Mouse (Mus musculus): ENCODE data around the gene Mpdu1. TPM values are rescaled to one million over a fixed set of nuclear protein-coding genes. Genes with fewer than 3 reads are reported as not detected.

The Mpdu1 gene
- polyA plus RNA-seq, 1 experiment from 2014 or later: 32.2 TPM

DNA sequence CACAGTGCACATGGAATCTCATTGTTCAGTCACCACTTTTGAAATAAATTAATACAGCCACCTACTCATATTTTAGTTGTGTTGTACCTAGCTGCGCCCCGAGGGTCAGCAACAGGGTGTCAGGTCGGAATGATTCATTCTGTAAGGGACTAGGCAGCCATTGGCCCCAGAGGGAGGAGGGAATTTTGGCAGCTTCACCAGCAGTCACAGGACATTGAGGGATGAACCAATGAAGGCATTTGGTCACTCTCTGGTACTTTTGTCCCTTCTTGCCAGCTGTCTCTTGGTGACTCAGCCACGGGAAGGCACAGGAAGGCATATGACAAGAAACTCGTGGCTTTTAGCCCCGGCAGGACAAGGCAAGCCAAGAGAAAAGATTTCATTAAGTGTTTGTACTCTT, 1.4 kb upstream of the Mpdu1 start:
- Histone ChIP-seq H3K36me3 (ENCODE audit: insufficient read depth) (peaks cover 58% of the 10 kb centered on the region), H3K9me3 (ENCODE audit: low read depth, low read length) (no peaks in the 10 kb centered on the region), H3K4me1 (ENCODE audit: insufficient read depth) (0 out of 2 replicates have a peak, but pooled peaks cover 3% of the 10 kb centered on the region), H3K27me3 (ENCODE audit: insufficient read depth, low read length) (no peaks in the 10 kb centered on the region), H3K27ac (ENCODE audit: low read depth) (0 out of 2 replicates have a peak overlapping the region, but pooled peaks have one; percentile 96), H3K9ac (0 out of 2 replicates have a peak overlapping the region, but pooled peaks have one; percentile 59), H3K4me3 (ENCODE audit: low read depth, low read length) (no peak overlapping the region), H3K4me2 (no peak overlapping the region)
- 82% methylated on average over 6 of the region's 6 CpGs for WGBS
- DNase-seq: no peak
- no peak for ATAC-seq (ENCODE audit: insufficient read depth)
- TF ChIP-seq CTCF (IDR thresholded peaks at IDR 0.05; ENCODE audit: low read depth): no peak

- Histone ChIP-seq H3K27me3 (ENCODE audit: insufficient read depth, low read length) (no peaks in the 10 kb centered on the region), H3K4me2 (peak overlapping the region; percentile 64), H3K4me1 (ENCODE audit: insufficient read depth) (0 out of 2 replicates have a peak, but pooled peaks cover 3% of the 10 kb centered on the region), H3K9ac (peak overlapping the region; percentile 59), H3K36me3 (ENCODE audit: insufficient read depth) (peaks cover 57% of the 10 kb centered on the region), H3K9me3 (ENCODE audit: low read depth, low read length) (no peaks in the 10 kb centered on the region), H3K27ac (ENCODE audit: low read depth) (peak overlapping the region; percentile 96), H3K4me3 (ENCODE audit: low read depth, low read length) (peak overlapping the region; percentile 51)
- 55% methylated on average over 13 of the region's 13 CpGs for WGBS
- no peak for TF ChIP-seq CTCF (IDR thresholded peaks at IDR 0.05; ENCODE audit: low read depth)
- ATAC-seq (ENCODE audit: insufficient read depth) (peak; percentile 1; the same call in 1 of the 2 replicates), DNase-seq (no peak)
Observed at GRCm38 (mm10) chr11:69662967-69663671, 677 bp upstream of the Mpdu1 start.

DNA sequence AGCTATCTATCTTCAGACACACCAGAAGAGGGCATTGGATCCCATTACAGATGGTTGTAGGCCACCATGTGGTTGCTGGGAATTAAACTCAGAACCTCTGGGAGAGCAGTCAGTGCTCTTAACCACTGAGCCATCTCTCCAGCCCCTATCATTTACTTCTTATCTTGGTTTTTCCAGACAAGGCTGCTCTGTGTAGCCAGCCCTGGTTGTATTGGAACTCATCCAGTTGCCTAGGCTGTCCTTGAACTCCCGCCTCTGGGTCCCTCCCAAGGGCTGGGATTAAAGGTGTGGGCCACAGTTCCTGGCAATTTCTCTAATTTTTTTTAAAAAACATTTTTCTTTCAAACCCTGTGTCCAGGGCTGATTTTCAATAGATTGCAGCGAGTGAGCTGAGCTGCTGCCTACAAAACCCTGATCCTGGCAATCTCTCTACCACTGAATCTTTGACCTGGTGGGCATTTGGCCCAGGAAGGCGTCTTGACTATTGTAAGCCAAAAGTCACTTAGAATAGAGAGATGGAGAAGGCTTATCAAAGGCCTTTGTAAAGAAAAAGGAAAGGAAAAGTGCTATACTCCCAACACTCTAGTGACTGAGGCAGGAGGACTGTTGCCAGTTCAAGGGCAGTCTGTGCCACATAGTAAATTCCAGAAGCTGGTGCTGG, 1.1 kb downstream of the Mpdu1 start:
- H3K27ac ChIP-seq (ENCODE audit: low read depth): peak overlapping the region; percentile 96
- ATAC-seq (ENCODE audit: insufficient read depth): no peak
- peak overlapping the region; percentile 64 for H3K4me2 ChIP-seq
- H3K36me3 ChIP-seq (ENCODE audit: insufficient read depth): peaks cover 59% of the 10 kb centered on the region
- no peak for DNase-seq
- peak overlapping the region; percentile 51 for H3K4me3 ChIP-seq (ENCODE audit: low read depth, low read length)
- H3K9ac ChIP-seq: peak overlapping the region; percentile 59
- WGBS: 71% methylated on average over 3 of the region's 3 CpGs
- TF ChIP-seq CTCF (IDR thresholded peaks at IDR 0.05; ENCODE audit: low read depth): no peak
- no peaks in the 10 kb centered on the region for H3K27me3 ChIP-seq (ENCODE audit: insufficient read depth, low read length)
- H3K4me1 ChIP-seq (ENCODE audit: insufficient read depth): 0 out of 2 replicates have a peak, but pooled peaks cover 3% of the 10 kb centered on the region
- no peaks in the 10 kb centered on the region for H3K9me3 ChIP-seq (ENCODE audit: low read depth, low read length)

DNA sequence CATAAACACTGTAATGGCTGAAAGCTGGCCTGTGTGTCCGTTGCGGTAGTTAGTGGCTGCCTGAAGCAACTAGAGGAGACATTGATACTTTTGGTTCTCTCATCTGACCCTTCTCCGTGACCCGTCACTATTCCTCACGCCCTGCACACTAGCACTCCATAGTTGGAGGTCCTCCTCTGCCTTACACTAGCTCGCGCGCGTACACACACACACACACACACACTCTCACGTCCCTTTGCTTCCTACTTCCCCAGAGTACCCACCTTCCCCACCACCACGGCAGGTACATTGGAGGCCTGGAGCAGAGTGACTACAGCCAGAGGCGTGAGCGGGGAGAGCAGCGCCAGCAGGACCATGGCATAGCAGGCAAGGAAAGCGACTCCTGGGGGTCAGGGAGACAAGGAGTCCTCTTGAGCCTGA, 5.0 kb downstream of the Mpdu1 start:
- no peak for DNase-seq
- Histone ChIP-seq H3K27ac (ENCODE audit: low read depth) (no peak overlapping the region), H3K4me1 (ENCODE audit: insufficient read depth) (no peaks in the 10 kb centered on the region), H3K36me3 (ENCODE audit: insufficient read depth) (peaks cover 53% of the 10 kb centered on the region), H3K9me3 (ENCODE audit: low read depth, low read length) (no peaks in the 10 kb centered on the region), H3K4me3 (ENCODE audit: low read depth, low read length) (no peak overlapping the region), H3K9ac (no peak overlapping the region), H3K27me3 (ENCODE audit: insufficient read depth, low read length) (no peaks in the 10 kb centered on the region), H3K4me2 (no peak overlapping the region)
- ATAC-seq (ENCODE audit: insufficient read depth): no peak
- WGBS: 78% methylated on average over 15 of the region's 15 CpGs
- TF ChIP-seq CTCF (IDR thresholded peaks at IDR 0.05; ENCODE audit: low read depth): no peak

DNA sequence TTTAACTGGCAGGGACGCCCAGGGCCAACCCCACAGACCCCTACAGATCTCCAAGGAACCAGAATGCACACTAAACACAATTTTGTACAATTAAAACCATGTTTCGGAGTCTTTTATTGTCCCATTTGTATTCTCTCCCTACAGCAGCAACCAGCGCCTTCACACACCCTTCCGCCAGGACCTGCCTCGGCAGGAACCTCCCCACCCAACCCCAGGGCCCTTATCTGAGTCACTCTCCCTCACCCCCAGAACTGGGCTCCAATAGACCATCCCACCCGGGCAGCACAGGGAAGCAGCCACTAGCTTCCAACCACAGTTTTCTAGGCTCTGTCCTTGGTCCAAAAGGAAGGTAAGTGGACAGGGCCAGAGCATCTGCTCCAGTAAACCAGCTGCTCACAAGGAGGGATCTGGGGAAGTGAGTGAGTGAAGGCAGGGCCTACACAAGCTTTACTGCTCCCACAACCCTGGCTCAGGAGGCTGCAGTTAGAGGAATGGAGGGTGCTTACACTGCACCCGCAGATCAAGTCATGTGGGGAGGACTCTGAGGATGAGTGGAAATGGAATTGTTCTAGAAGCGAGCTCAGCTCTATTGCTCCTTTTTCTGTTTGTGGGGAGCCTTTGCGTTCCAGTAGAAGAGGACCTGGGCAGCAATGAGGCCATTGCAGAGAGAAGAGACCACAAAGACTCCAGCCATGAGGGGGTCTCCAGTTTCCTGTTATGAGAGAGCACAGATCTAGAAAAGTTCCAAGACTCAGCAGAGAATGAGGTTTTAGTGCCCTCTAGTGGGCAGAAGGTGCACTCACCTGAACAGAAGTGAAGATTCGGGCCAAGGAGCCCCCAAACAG, 5.6 kb downstream of the Mpdu1 start:
- Histone ChIP-seq H3K9ac (no peak overlapping the region; the same call in 1 of the 2 replicates), H3K36me3 (ENCODE audit: insufficient read depth) (peaks cover 59% of the 10 kb centered on the region), H3K4me1 (ENCODE audit: insufficient read depth) (no peaks in the 10 kb centered on the region), H3K27ac (ENCODE audit: low read depth) (no peak overlapping the region; the same call in 1 of the 2 replicates), H3K27me3 (ENCODE audit: insufficient read depth, low read length) (no peaks in the 10 kb centered on the region), H3K4me3 (ENCODE audit: low read depth, low read length) (no peak overlapping the region), H3K4me2 (no peak overlapping the region), H3K9me3 (ENCODE audit: low read depth, low read length) (no peaks in the 10 kb centered on the region)
- ATAC-seq (ENCODE audit: insufficient read depth): no peak
- peak; percentile 90 for DNase-seq
- 73% methylated on average over 10 of the region's 10 CpGs for WGBS
- TF ChIP-seq CTCF (IDR thresholded peaks at IDR 0.05; ENCODE audit: low read depth): peak; percentile 82

DNA sequence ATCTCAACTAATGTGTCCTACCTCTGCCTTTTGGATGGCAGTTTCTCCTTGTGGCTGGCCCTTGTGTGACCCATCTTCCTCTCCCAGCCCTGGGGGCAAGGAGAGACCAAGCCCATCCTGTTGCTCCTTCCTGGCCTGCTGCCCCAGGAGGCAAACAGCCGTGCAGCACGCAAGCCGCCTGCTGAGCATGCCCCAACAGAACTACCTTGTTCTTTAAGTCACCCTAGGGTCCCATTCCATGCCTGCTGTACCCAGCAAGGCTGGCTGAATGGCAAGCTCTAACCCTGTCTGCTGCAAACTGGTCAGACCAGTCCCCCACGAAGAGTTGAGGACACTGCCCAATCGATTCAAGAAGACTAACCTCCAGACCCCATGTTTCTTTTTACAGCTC, 6.4 kb downstream of the Mpdu1 start:
- 66% methylated on average over 5 of the region's 5 CpGs for WGBS
- Histone ChIP-seq H3K4me3 (ENCODE audit: low read depth, low read length) (no peak overlapping the region), H3K4me1 (ENCODE audit: insufficient read depth) (no peaks in the 10 kb centered on the region), H3K4me2 (no peak overlapping the region), H3K27me3 (ENCODE audit: insufficient read depth, low read length) (no peaks in the 10 kb centered on the region), H3K36me3 (ENCODE audit: insufficient read depth) (peaks cover 66% of the 10 kb centered on the region), H3K9me3 (ENCODE audit: low read depth, low read length) (no peaks in the 10 kb centered on the region), H3K9ac (no peak overlapping the region), H3K27ac (ENCODE audit: low read depth) (no peak overlapping the region)
- TF ChIP-seq CTCF (IDR thresholded peaks at IDR 0.05; ENCODE audit: low read depth): no peak
- no peak for ATAC-seq (ENCODE audit: insufficient read depth)
- DNase-seq: no peak
